Mouse (Mus musculus) thymus, adult 2 months (tissue): ENCODE data around the gene Prep. TPM values are rescaled to one million over a fixed set of nuclear protein-coding genes. Genes with fewer than 3 reads are reported as not detected.

ENCODE experiments used
- DNase-seq: peaks from one replicate; pipeline ENCODE4 v3.0.0; 2021
- H3K27ac ChIP-seq: fragments of 200-500 bp; 2 replicates; pipeline ENCODE4 v1.5.1; 2012; ENCODE audit warnings: low read length, control low read depth; ENCODE audit not compliant: control insufficient read depth, insufficient read depth
- H3K27me3 ChIP-seq: fragments of 200-500 bp; 2 replicates; pipeline ENCODE4 v1.6.1; 2012; ENCODE audit warnings: mild to moderate bottlenecking, low read length, moderate library complexity, mixed read lengths; ENCODE audit not compliant: control insufficient read depth, insufficient read depth
- H3K36me3 ChIP-seq: fragments of 200-500 bp; 2 replicates; pipeline ENCODE4 v1.6.1; 2012; ENCODE audit warnings: mild to moderate bottlenecking, low read length, moderate library complexity; ENCODE audit not compliant: control insufficient read depth, insufficient read depth
- H3K4me1 ChIP-seq: fragments of 200-500 bp; replicated peaks from 2 replicates; pipeline ENCODE4 v1.6.1; 2012; ENCODE audit warnings: low read length; ENCODE audit not compliant: control insufficient read depth, insufficient read depth
- H3K4me3 ChIP-seq: fragments of 200-500 bp; 2 replicates; pipeline ENCODE4 v1.5.1; 2012; ENCODE audit warnings: mild to moderate bottlenecking, low read length, control low read depth, moderate library complexity; ENCODE audit not compliant: control insufficient read depth, insufficient read depth
- CTCF ChIP-seq: fragments of 200-500 bp; IDR thresholded peaks from 2 replicates; pipeline ENCODE4 v1.5.1; 2012; ENCODE audit warnings: mild to moderate bottlenecking, control low read depth, low read length, moderate library complexity, borderline replicate concordance; ENCODE audit not compliant: control insufficient read depth, poor library complexity, insufficient read depth; ENCODE audit errors: extremely low read depth
- POLR2A ChIP-seq: fragments of 200-500 bp; IDR thresholded peaks from 2 replicates; pipeline ENCODE4 v1.6.1; 2012; ENCODE audit warnings: mild to moderate bottlenecking, low read length, control low read depth, moderate library complexity; ENCODE audit not compliant: control insufficient read depth, poor library complexity, insufficient read depth; ENCODE audit errors: extremely low read depth
- WGBS: fragments of 180-500 bp; shearing (Covaris S2); methylation state at CpG from one replicate; pipeline ENCODE4 v1.1.7; 2018; 5-methylcytosine and 5-hydroxymethylcytosine counted together
- polyA plus RNA-seq: library from polyadenylated mRNA; depleted of rRNA; stranded (reverse); fragments of >200 nt; gene quantifications from 2 replicates; pipeline ENCODE4 v1.2.3, GENCODE M21; 2012

The Prep gene
- polyA plus RNA-seq, 1 experiment: 28.1 TPM

GRCm38 (mm10) chr10:45098751-45099150 lies 31.7 kb downstream of the Prep start:
- no peak overlapping the region for H3K4me3 ChIP-seq
- peaks cover 20% of the 10 kb centered on the region for H3K36me3 ChIP-seq
- WGBS: 95% methylated on average over 2 of the region's 2 CpGs
- H3K27ac ChIP-seq: no peak overlapping the region
- H3K27me3 ChIP-seq: no peaks in the 10 kb centered on the region
- no peak for TF ChIP-seq CTCF
- no peak for TF ChIP-seq POLR2A
- DNase-seq: peak; percentile 68
- H3K4me1 ChIP-seq: peaks cover 6% of the 10 kb centered on the region

- TF ChIP-seq POLR2A (no peak), CTCF (no peak)
- peaks cover 10% of the 10 kb centered on the region; the same call in 1 of the 2 replicates for H3K36me3 ChIP-seq
- H3K27me3 ChIP-seq: no peaks in the 10 kb centered on the region
- no peak overlapping the region for H3K27ac ChIP-seq
- 93% methylated on average over 11 of the region's 11 CpGs for WGBS
- DNase-seq: no peak
- H3K4me3 ChIP-seq: no peak overlapping the region
- peaks cover 11% of the 10 kb centered on the region for H3K4me1 ChIP-seq
Measured at GRCm38 (mm10) chr10:45100473-45100872, 33.5 kb downstream of the Prep start.

- no peak overlapping the region for H3K4me3 ChIP-seq
- peak overlapping the region; percentile 39; the same call in 1 of the 2 replicates for H3K27ac ChIP-seq
- TF ChIP-seq POLR2A: no peak
- TF ChIP-seq CTCF: no peak
- no peaks in the 10 kb centered on the region; the same call in 1 of the 2 replicates for H3K36me3 ChIP-seq
- WGBS: 27% methylated on average over 11 of the region's 11 CpGs
- peak; percentile 66 for DNase-seq
- H3K27me3 ChIP-seq: no peaks in the 10 kb centered on the region
- H3K4me1 ChIP-seq: peaks cover 15% of the 10 kb centered on the region
Measured at GRCm38 (mm10) chr10:45103184-45103583, 36.2 kb downstream of the Prep start.

- peak overlapping the region; percentile 72 for H3K27ac ChIP-seq
- peaks cover 3% of the 10 kb centered on the region; the same call in 1 of the 2 replicates for H3K36me3 ChIP-seq
- H3K27me3 ChIP-seq: no peaks in the 10 kb centered on the region
- no peak overlapping the region for H3K4me3 ChIP-seq
- TF ChIP-seq CTCF: no peak
- no peak for TF ChIP-seq POLR2A
- H3K4me1 ChIP-seq: peaks cover 15% of the 10 kb centered on the region
- DNase-seq: no peak
- WGBS: 79% methylated on average over 7 of the region's 7 CpGs
Measured at GRCm38 (mm10) chr10:45104098-45104497, 37.1 kb downstream of the Prep start.

- 82% methylated on average over 4 of the region's 4 CpGs for WGBS
- H3K27ac ChIP-seq: no peak overlapping the region
Measured at GRCm38 (mm10) chr10:45104535-45105079, 37.6 kb downstream of the Prep start.

GRCm38 (mm10) chr10:45106541-45106940 lies 39.5 kb downstream of the Prep start:
- WGBS: 94% methylated on average over 4 of the region's 4 CpGs
- Histone ChIP-seq H3K36me3 (peaks cover 17% of the 10 kb centered on the region), H3K27ac (no peak overlapping the region), H3K4me3 (no peak overlapping the region), H3K4me1 (peaks cover 13% of the 10 kb centered on the region), H3K27me3 (no peaks in the 10 kb centered on the region)
- no peak for TF ChIP-seq CTCF
- TF ChIP-seq POLR2A: no peak
- DNase-seq: no peak

More at GRCm38 (mm10) chr10:45104535-45105079, 37.6 kb downstream of the Prep start:
- no peak for DNase-seq
- no peak for TF ChIP-seq POLR2A
- TF ChIP-seq CTCF: no peak
- H3K4me1 ChIP-seq: peaks cover 15% of the 10 kb centered on the region
- no peak overlapping the region for H3K4me3 ChIP-seq
- peaks cover 8% of the 10 kb centered on the region for H3K36me3 ChIP-seq
- H3K27me3 ChIP-seq: no peaks in the 10 kb centered on the region

GRCm38 (mm10) chr10:45107313-45107712 lies 40.3 kb downstream of the Prep start:
- peaks cover 13% of the 10 kb centered on the region for H3K4me1 ChIP-seq
- H3K27me3 ChIP-seq: no peaks in the 10 kb centered on the region
- peak overlapping the region; percentile 60; the same call in 1 of the 2 replicates for H3K27ac ChIP-seq
- DNase-seq: no peak
- TF ChIP-seq POLR2A (no peak), CTCF (no peak)
- WGBS: 26% methylated on average over 2 of the region's 2 CpGs
- no peak overlapping the region for H3K4me3 ChIP-seq
- peaks cover 21% of the 10 kb centered on the region for H3K36me3 ChIP-seq
